Mouse (Mus musculus): ENCODE data around the gene Gm1110.
"Not testable (repeated sequence)": the region's sequence is repeated elsewhere in the genome, so short reads cannot be mapped to it uniquely, and the experiment has no call there.

Gm1110 gene

DNA sequence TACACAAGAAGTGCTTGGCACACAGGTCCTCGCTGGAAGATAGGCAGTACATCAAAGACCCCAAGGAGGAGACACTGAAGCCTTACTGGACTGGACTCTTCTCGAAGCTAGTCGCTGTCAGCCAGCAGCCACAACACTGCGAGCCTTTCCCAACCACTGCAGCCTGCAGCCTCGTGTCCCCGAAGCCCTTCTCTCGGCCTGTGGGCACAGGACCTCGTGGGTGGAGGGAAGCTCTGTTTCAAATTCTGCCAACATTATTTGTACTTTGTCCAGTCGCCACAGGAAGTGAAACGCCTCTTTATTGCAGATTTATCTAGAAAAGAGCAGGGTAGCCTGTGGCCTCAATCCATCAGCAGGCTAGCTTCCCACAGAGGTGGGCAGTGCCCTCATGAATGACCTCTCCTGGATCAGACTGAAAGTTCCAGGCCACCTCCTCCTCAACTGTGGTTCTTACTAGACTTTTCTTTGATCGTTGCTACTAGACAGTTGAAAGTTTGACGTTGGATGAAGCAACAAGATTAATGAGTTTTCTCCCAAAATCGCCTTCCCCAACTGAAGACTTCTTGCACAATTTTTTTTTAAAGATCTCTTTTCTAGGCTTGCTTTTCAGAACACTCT, at the start of gene Gm1110:
Gm1110 (minus strand) TSS at position 203 of the 618 bp plus-strand sequence.
- DNase-seq (ENCODE audit: low read depth, low spot score) = no peak

DNA sequence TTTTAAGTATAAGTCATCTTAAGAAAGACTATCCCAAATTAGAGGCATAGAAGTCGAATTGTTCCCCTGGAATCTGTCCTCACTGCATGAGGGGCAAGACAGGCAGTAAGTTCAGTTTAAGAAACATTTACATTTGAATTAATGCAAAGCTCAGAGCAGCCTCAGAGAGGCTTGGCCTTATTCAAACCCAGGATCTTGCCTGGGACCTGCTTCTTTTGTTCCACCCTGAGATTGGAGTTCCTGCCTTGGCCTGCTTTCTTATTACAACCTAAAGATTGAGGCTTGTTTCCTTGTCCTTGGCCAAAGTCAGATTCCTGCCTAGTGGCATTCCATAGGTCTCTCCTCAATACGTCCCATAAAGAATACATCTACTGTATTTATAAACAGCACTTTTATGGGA, 24.9 kb upstream of the Gm1110 start:
- DNase-seq (ENCODE audit: low read depth, low spot score) = no peak

DNA sequence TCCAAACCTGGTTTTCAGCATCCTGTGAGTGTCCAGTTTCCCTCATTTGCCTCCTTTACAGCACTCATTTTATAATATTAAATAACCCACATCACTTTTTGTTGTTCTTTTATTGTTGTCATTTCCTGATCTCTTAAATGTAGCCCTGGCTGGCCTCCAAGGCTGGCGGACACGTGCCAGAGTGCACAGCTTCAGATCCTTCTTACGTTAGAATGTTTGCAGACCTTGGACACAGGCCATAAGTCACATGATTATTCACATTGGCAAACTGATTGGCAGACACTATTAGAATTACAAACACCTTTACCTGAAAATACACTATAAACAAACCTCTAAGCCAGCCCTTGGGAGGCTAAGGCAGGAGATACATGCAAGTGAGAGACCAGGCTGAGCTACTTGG, 1.2 kb upstream of the Gm1110 start:
- DNase-seq (ENCODE audit: low read depth, low spot score) = no peak

DNA sequence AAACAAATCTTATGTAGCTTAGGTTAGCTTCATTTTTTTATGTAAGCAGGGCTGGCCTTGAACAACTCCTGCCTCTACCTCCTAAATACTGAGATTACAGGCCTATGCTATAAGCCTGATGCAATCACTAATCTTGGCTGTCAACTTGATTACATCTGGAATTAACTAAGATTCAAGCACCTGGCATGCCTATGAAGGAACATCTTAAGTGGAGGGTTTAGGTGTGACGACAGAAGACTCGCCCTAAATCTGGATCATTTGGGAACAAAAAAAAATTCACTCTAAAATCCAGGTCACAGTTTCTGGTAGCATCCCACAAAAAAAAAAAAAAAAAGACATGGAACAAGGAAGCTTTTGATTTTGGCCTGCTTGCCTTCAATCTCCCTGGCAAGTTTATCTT, 3.1 kb downstream of the Gm1110 start:
- DNase-seq (ENCODE audit: low read depth, low spot score) = no peak

DNA sequence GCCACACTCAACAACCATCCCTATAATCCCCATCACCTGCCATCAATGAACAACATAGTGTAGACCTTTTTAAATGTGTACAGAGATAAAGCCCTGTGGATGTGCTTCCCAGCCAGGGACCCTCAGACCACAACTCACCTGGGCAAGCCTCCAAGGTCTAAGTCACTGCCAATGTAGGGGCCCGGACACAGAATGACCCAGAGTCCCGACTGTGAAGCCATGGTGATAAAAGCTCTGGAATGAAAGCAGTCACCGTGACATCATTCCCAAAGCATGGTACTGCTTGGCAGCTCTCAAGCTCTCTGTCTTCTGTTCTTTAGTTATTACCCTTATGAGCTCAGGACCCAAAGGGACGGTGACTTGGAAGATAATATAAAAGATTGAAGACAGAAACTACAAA, 9.8 kb downstream of the Gm1110 start:
- DNase-seq (ENCODE audit: low read depth, low spot score) = no peak

DNA sequence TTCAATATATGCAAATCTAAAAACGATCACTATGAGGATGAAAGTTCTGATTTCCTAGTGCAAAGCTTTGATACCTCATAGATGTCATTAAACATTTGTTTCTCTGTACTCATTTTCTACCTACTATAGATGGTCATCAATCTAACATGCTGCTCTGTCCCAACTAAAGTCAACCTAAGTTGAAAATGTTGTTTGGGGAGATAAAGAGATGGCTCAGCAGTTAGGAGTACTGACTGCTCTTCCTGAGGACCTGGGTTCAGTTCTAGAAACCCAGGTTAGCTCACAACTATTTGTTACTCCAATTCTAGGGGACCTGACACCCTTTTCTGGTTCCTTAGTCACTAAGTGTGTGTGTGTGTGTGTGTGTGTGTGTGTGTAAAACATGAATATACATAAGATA, 11.7 kb downstream of the Gm1110 start:
- no peak for DNase-seq (ENCODE audit: low read depth, low spot score)

DNA sequence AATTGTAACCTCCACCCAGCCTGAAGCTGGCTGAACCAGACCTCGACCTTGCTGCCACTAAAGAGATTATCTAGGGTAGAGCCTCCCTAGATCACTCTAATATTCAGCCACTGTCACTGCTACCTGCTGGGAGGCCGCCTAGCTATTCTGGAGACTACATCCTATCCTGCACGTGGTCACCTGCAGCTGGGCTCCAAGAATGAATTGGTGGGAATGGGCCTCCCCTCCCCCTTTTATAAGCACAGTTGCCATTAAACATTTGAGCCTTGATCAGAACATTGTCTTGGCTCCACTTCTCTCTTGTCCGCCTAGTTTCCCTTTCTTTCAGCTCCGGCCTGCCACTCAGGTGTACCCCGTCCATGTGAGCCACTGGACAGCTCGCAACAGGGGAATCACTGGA, 53.1 kb downstream of the Gm1110 start:
- not testable (repeated sequence) for DNase-seq (ENCODE audit: low read depth, low spot score)

DNA sequence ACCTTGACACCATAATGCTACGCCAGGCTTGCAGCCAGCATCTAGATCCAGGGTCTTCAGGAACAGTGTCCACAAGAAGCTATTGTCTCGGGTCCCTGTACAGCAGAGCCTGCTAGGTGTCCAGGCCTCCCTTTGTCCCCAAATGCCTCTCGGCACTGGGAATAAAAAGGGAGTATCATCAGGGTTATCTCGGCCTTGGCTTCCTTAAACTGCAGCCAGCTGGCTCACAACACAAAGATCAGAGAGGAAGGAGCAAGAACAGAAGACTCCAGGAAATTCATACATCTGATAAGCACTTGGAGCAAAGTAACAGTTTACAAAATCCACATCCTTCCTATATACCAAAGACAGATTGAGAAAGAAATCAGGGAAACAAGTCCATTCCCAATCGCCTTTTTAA, 62.2 kb downstream of the Gm1110 start, which contains the start of gene Glb1l3:
Glb1l3 (minus strand) TSS at position 140 of the 400 bp plus-strand sequence.
- DNase-seq (ENCODE audit: low read depth, low spot score) = no peak

DNA sequence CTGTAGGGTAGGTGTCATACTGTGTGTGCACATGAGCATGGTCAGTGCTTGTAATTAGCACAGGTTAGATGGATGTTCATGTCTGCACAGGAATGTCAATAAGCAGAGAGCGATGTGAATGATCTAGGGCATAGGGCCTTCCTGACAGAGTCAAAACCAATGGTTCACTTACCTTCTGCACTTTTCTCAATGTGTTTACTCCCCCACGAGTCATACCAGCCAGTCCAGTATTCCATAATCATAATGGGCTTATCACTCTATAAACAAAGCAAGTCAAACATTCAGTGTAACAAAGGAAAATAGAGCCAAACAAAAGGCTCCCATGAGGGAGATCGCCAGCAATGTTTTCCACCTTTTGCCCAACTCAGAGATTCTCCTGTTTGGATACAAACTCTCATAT, 91.8 kb downstream of the Gm1110 start:
- DNase-seq (ENCODE audit: low read depth, low spot score) = no peak

Data from brain, adult 2 months (tissue).